Mouse (Mus musculus): ENCODE measurements around the gene Tmed5. TPM values are rescaled to one million over a fixed set of nuclear protein-coding genes. Genes with fewer than 3 reads are reported as not detected.

Gene Tmed5
- 28.9 and 29.3 TPM in 2 replicates for polyA plus RNA-seq (2016; fragmentation: Nextera tagmentation; extraction: Ambion mirVana)

GRCm38 (mm10) chr5:108132441-108133243 lies at the start of gene Tmed5, which contains the start of gene Ccdc18:
TSS of gene Tmed5 (minus strand) at chr5:108132620.
TSS of gene Ccdc18 (plus strand) at chr5:108132875.
- H3K4me3 ChIP-seq = peak within 1 kb of the TSS; percentile 82
- ATAC-seq (ENCODE audit: insufficient number of reproducible peaks, insufficient read depth, low FRiP score, low TSS enrichment) = peak; percentile 99
- no peaks in the 10 kb centered on the region for H3K27me3 ChIP-seq
- peak within 1 kb of the TSS; percentile 84 for H3K27ac ChIP-seq
- no peaks in the 10 kb centered on the region for H3K36me3 ChIP-seq
- WGBS = under 1% methylated on average over 65 of the region's 65 CpGs
- H3K4me1 ChIP-seq = peaks cover 9% of the 10 kb centered on the region
- no peaks in the 10 kb centered on the region for H3K9me3 ChIP-seq
- H3K4me2 ChIP-seq (replicated peaks) = peak within 1 kb of the TSS; percentile 65
- peak within 1 kb of the TSS; percentile 82 for H3K9ac ChIP-seq

- Histone ChIP-seq H3K36me3 (no peaks in the 10 kb centered on the region), H3K4me1 (no peaks in the 10 kb centered on the region), H3K4me3 (no peak overlapping the region), H3K9ac (no peak overlapping the region), H3K27me3 (no peaks in the 10 kb centered on the region), H3K9me3 (no peaks in the 10 kb centered on the region), H3K4me2 (replicated peaks) (no peak overlapping the region), H3K27ac (no peak overlapping the region)
- ATAC-seq (ENCODE audit: insufficient number of reproducible peaks, insufficient read depth, low FRiP score, low TSS enrichment) = no peak
- WGBS = 4% methylated on average over 1 of the region's 1 CpGs
These were observed 31.3 kb upstream of the Tmed5 start for GRCm38 (mm10) chr5:108163695-108164094.

GRCm38 (mm10) chr5:108160796-108161195 lies 28.4 kb upstream of the Tmed5 start:
- Histone ChIP-seq H3K27me3 (no peaks in the 10 kb centered on the region), H3K27ac (no peak overlapping the region), H3K4me2 (replicated peaks) (no peak overlapping the region), H3K9me3 (no peaks in the 10 kb centered on the region), H3K4me1 (no peaks in the 10 kb centered on the region), H3K4me3 (no peak overlapping the region), H3K36me3 (no peaks in the 10 kb centered on the region; the same call in 1 of the 2 replicates), H3K9ac (no peak overlapping the region)
- no peak for ATAC-seq (ENCODE audit: insufficient number of reproducible peaks, insufficient read depth, low FRiP score, low TSS enrichment)
- WGBS = 80% methylated on average over 2 of the region's 2 CpGs

GRCm38 (mm10) chr5:108152592-108152991 lies 20.2 kb upstream of the Tmed5 start:
- no peaks in the 10 kb centered on the region for H3K9me3 ChIP-seq
- H3K9ac ChIP-seq = no peak overlapping the region
- no peak overlapping the region for H3K27ac ChIP-seq
- H3K4me3 ChIP-seq = no peak overlapping the region
- H3K4me2 ChIP-seq (replicated peaks) = no peak overlapping the region
- no peak for ATAC-seq (ENCODE audit: insufficient number of reproducible peaks, insufficient read depth, low FRiP score, low TSS enrichment)
- H3K27me3 ChIP-seq = no peaks in the 10 kb centered on the region
- no peaks in the 10 kb centered on the region for H3K4me1 ChIP-seq
- H3K36me3 ChIP-seq = no peaks in the 10 kb centered on the region; the same call in 1 of the 2 replicates
- 92% methylated on average over 1 of the region's 1 CpGs for WGBS

- WGBS = under 1% methylated on average over 32 of the region's 32 CpGs
- H3K9ac ChIP-seq = peak overlapping the region; percentile 82
These were observed 475 bp downstream of the Tmed5 start for GRCm38 (mm10) chr5:108131849-108132440.

GRCm38 (mm10) chr5:108120221-108120900 lies 12.1 kb downstream of the Tmed5 start:
- no peaks in the 10 kb centered on the region for H3K4me1 ChIP-seq
- H3K9me3 ChIP-seq = no peaks in the 10 kb centered on the region
- H3K4me2 ChIP-seq (replicated peaks) = no peak overlapping the region
- H3K27ac ChIP-seq = no peak overlapping the region
- no peaks in the 10 kb centered on the region for H3K27me3 ChIP-seq
- H3K36me3 ChIP-seq = peaks cover 5% of the 10 kb centered on the region; the same call in 1 of the 2 replicates
- WGBS = 86% methylated on average over 9 of the region's 9 CpGs
- H3K4me3 ChIP-seq = no peak overlapping the region
- no peak overlapping the region for H3K9ac ChIP-seq
- ATAC-seq (ENCODE audit: insufficient number of reproducible peaks, insufficient read depth, low FRiP score, low TSS enrichment) = no peak

More at GRCm38 (mm10) chr5:108131849-108132440, 475 bp downstream of the Tmed5 start:
- no peaks in the 10 kb centered on the region for H3K36me3 ChIP-seq
- no peaks in the 10 kb centered on the region for H3K27me3 ChIP-seq
- peak overlapping the region; percentile 82 for H3K4me3 ChIP-seq
- peak; percentile 64; the same call in 1 of the 2 replicates for ATAC-seq (ENCODE audit: insufficient number of reproducible peaks, insufficient read depth, low FRiP score, low TSS enrichment)
- H3K4me2 ChIP-seq (replicated peaks) = peak overlapping the region; percentile 65
- peak overlapping the region; percentile 84 for H3K27ac ChIP-seq
- no peaks in the 10 kb centered on the region for H3K9me3 ChIP-seq
- H3K4me1 ChIP-seq = peaks cover 9% of the 10 kb centered on the region

- ATAC-seq (ENCODE audit: insufficient number of reproducible peaks, insufficient read depth, low FRiP score, low TSS enrichment) = no peak
- Histone ChIP-seq H3K9me3 (no peaks in the 10 kb centered on the region), H3K9ac (no peak overlapping the region), H3K27ac (no peak overlapping the region), H3K27me3 (no peaks in the 10 kb centered on the region), H3K4me2 (replicated peaks) (no peak overlapping the region), H3K36me3 (peaks cover 5% of the 10 kb centered on the region; the same call in 1 of the 2 replicates), H3K4me3 (no peak overlapping the region), H3K4me1 (no peaks in the 10 kb centered on the region)
- WGBS = 87% methylated on average over 4 of the region's 4 CpGs
These were observed 14.7 kb downstream of the Tmed5 start for GRCm38 (mm10) chr5:108117693-108118092.

- Histone ChIP-seq H3K27me3 (no peaks in the 10 kb centered on the region), H3K36me3 (peaks cover 23% of the 10 kb centered on the region), H3K9me3 (no peaks in the 10 kb centered on the region), H3K4me1 (no peaks in the 10 kb centered on the region), H3K27ac (no peak overlapping the region), H3K4me3 (no peak overlapping the region), H3K4me2 (replicated peaks) (no peak overlapping the region), H3K9ac (no peak overlapping the region)
- 93% methylated on average over 7 of the region's 7 CpGs for WGBS
- ATAC-seq (ENCODE audit: insufficient number of reproducible peaks, insufficient read depth, low FRiP score, low TSS enrichment) = no peak
These were observed 23.1 kb downstream of the Tmed5 start for GRCm38 (mm10) chr5:108109346-108109745.

- Histone ChIP-seq H3K27me3 (no peaks in the 10 kb centered on the region), H3K9me3 (no peaks in the 10 kb centered on the region), H3K4me1 (no peaks in the 10 kb centered on the region), H3K9ac (no peak overlapping the region), H3K27ac (no peak overlapping the region), H3K4me2 (replicated peaks) (no peak overlapping the region), H3K36me3 (peaks cover 47% of the 10 kb centered on the region), H3K4me3 (no peak overlapping the region)
- no peak for ATAC-seq (ENCODE audit: insufficient number of reproducible peaks, insufficient read depth, low FRiP score, low TSS enrichment)
- 84% methylated on average over 5 of the region's 5 CpGs for WGBS
These were observed 28.1 kb downstream of the Tmed5 start for GRCm38 (mm10) chr5:108104306-108104705.

GRCm38 (mm10) chr5:108100196-108100595 lies 32.2 kb downstream of the Tmed5 start:
- no peak overlapping the region for H3K4me3 ChIP-seq
- no peaks in the 10 kb centered on the region for H3K27me3 ChIP-seq
- H3K9ac ChIP-seq = no peak overlapping the region
- H3K4me2 ChIP-seq (replicated peaks) = no peak overlapping the region
- no peaks in the 10 kb centered on the region for H3K4me1 ChIP-seq
- H3K36me3 ChIP-seq = peaks cover 53% of the 10 kb centered on the region
- ATAC-seq (ENCODE audit: insufficient number of reproducible peaks, insufficient read depth, low FRiP score, low TSS enrichment) = no peak
- no peaks in the 10 kb centered on the region for H3K9me3 ChIP-seq
- no peak overlapping the region for H3K27ac ChIP-seq

- H3K27me3 ChIP-seq = no peaks in the 10 kb centered on the region
- H3K9me3 ChIP-seq = no peaks in the 10 kb centered on the region
- no peak overlapping the region for H3K27ac ChIP-seq
- WGBS = 82% methylated on average over 3 of the region's 3 CpGs
- no peak for ATAC-seq (ENCODE audit: insufficient number of reproducible peaks, insufficient read depth, low FRiP score, low TSS enrichment)
- peaks cover 52% of the 10 kb centered on the region for H3K36me3 ChIP-seq
- H3K4me1 ChIP-seq = no peaks in the 10 kb centered on the region
- H3K4me3 ChIP-seq = no peak overlapping the region
- H3K9ac ChIP-seq = no peak overlapping the region
- H3K4me2 ChIP-seq (replicated peaks) = no peak overlapping the region
These were observed 34.7 kb downstream of the Tmed5 start for GRCm38 (mm10) chr5:108097676-108098075.
